Mouse (Mus musculus) olfactory bulb, adult 2 months (tissue): ENCODE measurements at regions not wholly inside any gene's neighbourhood (a gene's known extent, or its start where the extent isn't known, plus 50 kb on each side); places are given as distances from the start of the nearest gene placed in this dataset.

Experiments used
- H3K27ac ChIP-seq: fragments of 200-500 bp; 2 replicates; pipeline ENCODE4 v1.5.1; 2012; ENCODE audit warnings: low read depth, low read length; ENCODE audit not compliant: insufficient read depth
- H3K4me1 ChIP-seq: fragments of 200-500 bp; 2 replicates; pipeline ENCODE4 v1.6.1; 2012; ENCODE audit warnings: low read length; ENCODE audit not compliant: control insufficient read depth, insufficient read depth
- H3K4me3 ChIP-seq: fragments of 200-500 bp; 2 replicates; pipeline ENCODE4 v1.5.1; 2012; ENCODE audit warnings: mild to moderate bottlenecking, low read depth, low read length, moderate library complexity; ENCODE audit not compliant: insufficient read depth
- CTCF ChIP-seq: fragments of 200-500 bp; IDR thresholded peaks from 2 replicates; pipeline ENCODE4 v1.5.1; 2012; ENCODE audit warnings: low read depth, mild to moderate bottlenecking, low read length, moderate library complexity; ENCODE audit not compliant: insufficient read depth
- POLR2A ChIP-seq: fragments of 200-500 bp; IDR thresholded peaks from 2 replicates; pipeline ENCODE4 v1.6.1; 2012; ENCODE audit warnings: mild to moderate bottlenecking, low read depth, low read length, moderate library complexity; ENCODE audit not compliant: insufficient read depth
- WGBS: fragments of 180-500 bp; shearing (Covaris S2); methylation state at CpG from one replicate; pipeline ENCODE4 v1.1.7; 2018; 5-methylcytosine and 5-hydroxymethylcytosine counted together

- H3K27ac ChIP-seq: no peak overlapping the region
- 64% methylated on average over 18 of the region's 18 CpGs for WGBS
- H3K4me3 ChIP-seq: no peak overlapping the region
- TF ChIP-seq CTCF (no peak), POLR2A (no peak)
- peaks cover 3% of the 10 kb centered on the region; the same call in 1 of the 2 replicates for H3K4me1 ChIP-seq
Observed at GRCm38 (mm10) chr2:79528347-79528990, 71.9 kb upstream of the Cerkl start.

- TF ChIP-seq CTCF: no peak
- TF ChIP-seq POLR2A: no peak
- H3K4me1 ChIP-seq: peaks cover 3% of the 10 kb centered on the region; the same call in 1 of the 2 replicates
- H3K4me3 ChIP-seq: no peak overlapping the region
- H3K27ac ChIP-seq: no peak overlapping the region
- 75% methylated on average over 2 of the region's 2 CpGs for WGBS
Observed at GRCm38 (mm10) chr2:79529185-79529584, 72.6 kb upstream of the Cerkl start.

GRCm38 (mm10) chr2:79532610-79533160 is 76.1 kb upstream of the Cerkl start:
- peaks cover 3% of the 10 kb centered on the region; the same call in 1 of the 2 replicates for H3K4me1 ChIP-seq
- TF ChIP-seq CTCF: no peak
- H3K4me3 ChIP-seq: no peak overlapping the region
- 86% methylated on average over 3 of the region's 3 CpGs for WGBS
- no peak overlapping the region for H3K27ac ChIP-seq

GRCm38 (mm10) chr2:79537126-79537875 is 80.7 kb upstream of the Cerkl start:
- 71% methylated on average over 5 of the region's 5 CpGs for WGBS
- H3K4me3 ChIP-seq: no peak overlapping the region
- TF ChIP-seq POLR2A: no peak
- no peak for TF ChIP-seq CTCF
- H3K27ac ChIP-seq: no peak overlapping the region
- H3K4me1 ChIP-seq: no peaks in the 10 kb centered on the region

- H3K4me3 ChIP-seq: no peak overlapping the region
- TF ChIP-seq POLR2A (no peak), CTCF (no peak)
- WGBS: 80% methylated on average over 8 of the region's 8 CpGs
- H3K4me1 ChIP-seq: no peaks in the 10 kb centered on the region
- H3K27ac ChIP-seq: no peak overlapping the region
Observed at GRCm38 (mm10) chr2:79540384-79540783, 83.8 kb upstream of the Cerkl start.

GRCm38 (mm10) chr2:79542191-79542980 is 85.8 kb upstream of the Cerkl start:
- WGBS: 61% methylated on average over 6 of the region's 6 CpGs
- no peak for TF ChIP-seq POLR2A
- no peak for TF ChIP-seq CTCF
- H3K27ac ChIP-seq: no peak overlapping the region

GRCm38 (mm10) chr2:79543456-79543855 is 86.9 kb upstream of the Cerkl start:
- H3K4me1 ChIP-seq: no peaks in the 10 kb centered on the region
- no peak overlapping the region for H3K4me3 ChIP-seq
- TF ChIP-seq CTCF: no peak
- TF ChIP-seq POLR2A: no peak
- no peak overlapping the region for H3K27ac ChIP-seq
- WGBS: 81% methylated on average over 5 of the region's 5 CpGs

More at GRCm38 (mm10) chr2:79542191-79542980, 85.8 kb upstream of the Cerkl start:
- Histone ChIP-seq H3K4me1 (no peaks in the 10 kb centered on the region), H3K4me3 (no peak overlapping the region)

- H3K4me3 ChIP-seq: no peak overlapping the region
- H3K27ac ChIP-seq: no peak overlapping the region
- TF ChIP-seq POLR2A (no peak), CTCF (no peak)
- 83% methylated on average over 8 of the region's 8 CpGs for WGBS
- no peaks in the 10 kb centered on the region for H3K4me1 ChIP-seq
Observed at GRCm38 (mm10) chr2:79543948-79544792, 87.6 kb upstream of the Cerkl start.
